Mouse (Mus musculus): ENCODE measurements at regions not wholly inside any gene's neighbourhood (a gene's known extent, or its start where the extent isn't known, plus 50 kb on each side); places are given as distances from the start of the nearest gene placed in this dataset.

DNA sequence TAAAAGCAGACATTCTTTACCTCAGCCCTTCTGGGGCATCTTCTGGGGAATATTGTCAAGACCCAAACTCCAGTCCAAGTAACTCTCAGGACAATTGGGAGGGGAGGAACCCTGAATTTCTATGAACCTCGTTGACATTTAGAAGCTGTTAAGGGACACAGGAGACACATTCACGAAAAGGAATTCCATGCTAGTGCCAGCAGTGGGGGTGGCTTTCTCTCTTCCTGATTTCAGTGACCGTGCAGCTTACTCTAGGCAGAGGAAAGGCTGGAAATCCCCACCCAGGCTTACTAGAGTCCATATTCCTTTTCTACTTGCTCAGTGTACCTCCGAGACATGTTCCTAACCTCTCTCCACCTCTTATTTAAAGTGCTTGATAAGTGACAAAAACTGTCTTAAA lies 239.9 kb upstream of the Tgfbr2 start:
- H3K9ac ChIP-seq, result no peak overlapping the region
- H3K4me3 ChIP-seq, result no peak overlapping the region
- H3K27ac ChIP-seq, result no peak overlapping the region
- no peak for ATAC-seq (ENCODE audit: borderline replicate concordance, extremely low read depth, low FRiP score, low TSS enrichment)
- 31% methylated on average over 4 of the region's 4 CpGs for WGBS
- no peaks in the 10 kb centered on the region for H3K9me3 ChIP-seq
- no peaks in the 10 kb centered on the region for H3K27me3 ChIP-seq
- H3K4me2 ChIP-seq, result no peak overlapping the region
- no peaks in the 10 kb centered on the region for H3K4me1 ChIP-seq
- no peaks in the 10 kb centered on the region for H3K36me3 ChIP-seq

DNA sequence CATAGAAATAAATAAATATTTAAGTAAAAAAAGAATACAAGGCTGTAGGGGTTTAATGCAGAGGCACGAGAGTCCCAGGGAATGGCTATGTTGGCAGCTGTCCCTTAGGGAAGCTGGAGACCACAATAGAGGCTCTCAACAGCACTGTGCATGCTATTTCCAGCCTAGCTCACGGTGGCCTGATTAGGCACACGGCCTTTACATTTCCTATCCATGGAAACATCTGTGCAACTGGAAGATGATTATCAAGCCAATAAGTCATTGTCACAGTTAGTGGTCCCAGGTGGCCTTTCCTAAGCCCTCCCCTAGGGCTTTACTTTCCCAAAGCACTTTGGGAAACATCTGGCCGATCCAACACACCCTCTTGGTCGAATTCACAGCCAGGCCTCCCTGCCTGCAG lies 235.9 kb upstream of the Tgfbr2 start:
- ATAC-seq (ENCODE audit: borderline replicate concordance, extremely low read depth, low FRiP score, low TSS enrichment), result no peak
- WGBS, result 66% methylated on average over 5 of the region's 5 CpGs
- Histone ChIP-seq H3K4me2 (no peak overlapping the region), H3K9me3 (no peaks in the 10 kb centered on the region), H3K9ac (no peak overlapping the region), H3K4me3 (no peak overlapping the region), H3K36me3 (no peaks in the 10 kb centered on the region), H3K27me3 (no peaks in the 10 kb centered on the region), H3K4me1 (no peaks in the 10 kb centered on the region), H3K27ac (no peak overlapping the region)

DNA sequence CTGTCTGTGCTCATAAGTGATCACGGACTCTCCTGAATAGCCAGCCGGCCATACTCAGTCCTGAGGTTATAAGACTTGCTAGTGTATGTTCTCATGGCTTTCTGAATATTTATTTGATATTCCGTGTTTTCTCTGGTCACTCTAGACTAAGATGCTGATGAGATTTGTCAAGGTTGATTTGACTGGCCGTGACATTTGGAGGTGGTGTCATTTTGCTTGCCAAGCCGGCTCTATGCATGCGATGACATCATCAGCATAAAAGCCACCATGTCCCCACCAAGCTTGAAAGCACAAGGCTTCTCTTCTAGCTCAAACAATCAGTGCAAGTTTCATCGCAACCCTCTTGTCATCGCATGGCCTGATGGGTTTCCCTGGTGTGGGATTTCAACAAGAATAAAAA lies 235.3 kb upstream of the Tgfbr2 start:
- Histone ChIP-seq H3K4me3 (no peak overlapping the region), H3K4me1 (no peaks in the 10 kb centered on the region), H3K9ac (no peak overlapping the region), H3K9me3 (no peaks in the 10 kb centered on the region), H3K27me3 (no peaks in the 10 kb centered on the region), H3K27ac (no peak overlapping the region), H3K36me3 (no peaks in the 10 kb centered on the region), H3K4me2 (no peak overlapping the region)
- WGBS, result 88% methylated on average over 8 of the region's 8 CpGs
- ATAC-seq (ENCODE audit: borderline replicate concordance, extremely low read depth, low FRiP score, low TSS enrichment), result no peak

DNA sequence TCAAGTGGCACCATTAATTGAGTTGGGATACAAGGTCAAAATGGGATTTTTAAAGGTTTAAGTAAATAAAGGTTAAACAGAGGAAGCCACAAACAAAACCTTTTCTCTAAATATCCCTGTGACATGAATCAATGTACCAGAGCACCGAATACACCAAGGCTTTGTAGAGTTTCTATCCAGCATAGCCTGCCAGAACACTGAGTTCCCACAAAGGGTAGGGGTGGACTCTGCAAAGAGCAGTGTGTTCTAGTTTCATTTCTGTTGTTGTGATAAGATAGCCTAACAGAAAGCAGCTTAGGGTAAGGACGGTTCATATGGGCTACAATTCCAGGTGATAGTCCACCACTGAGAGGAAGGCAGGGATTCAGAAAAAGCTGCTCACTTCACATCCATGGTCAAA lies 233.0 kb upstream of the Tgfbr2 start:
- Histone ChIP-seq H3K9ac (no peak overlapping the region), H3K9me3 (no peaks in the 10 kb centered on the region), H3K27me3 (no peaks in the 10 kb centered on the region), H3K4me2 (no peak overlapping the region), H3K4me1 (no peaks in the 10 kb centered on the region), H3K4me3 (no peak overlapping the region), H3K36me3 (no peaks in the 10 kb centered on the region), H3K27ac (no peak overlapping the region)
- ATAC-seq (ENCODE audit: borderline replicate concordance, extremely low read depth, low FRiP score, low TSS enrichment), result no peak
- 78% methylated on average over 2 of the region's 2 CpGs for WGBS

DNA sequence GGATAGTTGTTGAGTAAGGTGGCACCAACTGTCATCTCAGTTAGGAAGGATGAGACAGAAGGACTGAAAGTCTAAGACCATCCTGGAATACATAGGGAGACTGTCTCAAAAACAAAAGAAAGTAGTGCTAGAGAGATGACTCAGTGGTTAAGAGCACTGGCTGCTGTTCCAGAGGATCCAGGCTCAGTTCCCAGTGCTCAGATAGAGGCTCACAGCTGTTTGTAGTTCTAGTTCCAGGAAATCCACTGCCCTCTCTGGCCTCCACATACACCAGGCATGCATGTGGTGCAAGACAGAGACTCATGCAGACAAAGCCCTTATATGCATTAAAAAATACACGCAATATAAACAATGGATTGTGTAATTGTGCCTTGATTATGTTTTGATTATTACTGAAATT lies 229.9 kb upstream of the Tgfbr2 start:
- H3K4me2 ChIP-seq, result no peak overlapping the region
- H3K4me1 ChIP-seq, result no peaks in the 10 kb centered on the region
- H3K36me3 ChIP-seq, result no peaks in the 10 kb centered on the region
- H3K4me3 ChIP-seq, result no peak overlapping the region
- no peaks in the 10 kb centered on the region for H3K9me3 ChIP-seq
- H3K27ac ChIP-seq, result no peak overlapping the region
- H3K9ac ChIP-seq, result no peak overlapping the region
- H3K27me3 ChIP-seq, result no peaks in the 10 kb centered on the region
- WGBS, result 95% methylated on average over 1 of the region's 1 CpGs
- no peak for ATAC-seq (ENCODE audit: borderline replicate concordance, extremely low read depth, low FRiP score, low TSS enrichment)

DNA sequence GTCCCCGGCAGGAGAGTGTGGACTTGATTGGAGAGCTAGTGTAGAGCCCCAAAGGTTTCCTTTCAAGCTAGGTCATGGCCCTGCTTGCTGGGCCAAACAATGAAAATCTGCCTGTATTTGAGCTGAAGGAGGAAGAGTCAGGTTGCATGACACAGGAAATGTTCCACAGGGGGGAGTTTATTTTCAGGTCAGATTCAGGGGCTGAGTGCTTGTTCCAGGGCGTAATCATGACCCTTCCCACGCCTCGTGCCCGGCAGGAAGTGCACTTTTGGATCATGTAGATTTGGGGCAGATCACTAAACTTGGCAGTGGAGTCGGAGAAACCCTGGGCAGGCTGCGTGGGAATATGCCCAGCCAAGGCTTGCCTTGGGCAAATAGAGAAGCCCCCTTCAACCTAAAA lies 226.7 kb upstream of the Tgfbr2 start:
- no peak overlapping the region for H3K9ac ChIP-seq
- no peak overlapping the region for H3K27ac ChIP-seq
- WGBS, result 57% methylated on average over 7 of the region's 7 CpGs

DNA sequence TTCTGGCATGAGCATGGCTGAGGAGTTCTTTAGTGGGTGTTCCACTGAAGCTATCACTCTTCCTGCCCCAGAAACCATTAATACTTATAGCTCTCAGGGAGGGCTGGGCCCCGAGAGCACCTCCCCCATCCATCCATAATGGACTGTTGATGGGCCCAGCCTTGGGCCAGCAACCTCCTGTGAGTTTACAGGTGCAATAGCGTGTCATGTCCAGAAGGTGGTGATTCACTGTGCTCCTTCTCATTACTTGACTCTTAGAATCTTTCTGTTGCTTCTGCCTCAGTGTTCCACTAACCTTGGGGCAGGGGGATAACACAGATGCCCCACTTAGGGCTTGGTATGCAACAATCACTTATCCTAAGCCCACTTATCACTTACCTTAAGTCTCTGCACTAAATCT lies 225.1 kb upstream of the Tgfbr2 start:
- Histone ChIP-seq H3K4me1 (no peaks in the 10 kb centered on the region), H3K27ac (no peak overlapping the region), H3K9ac (no peak overlapping the region), H3K4me3 (no peak overlapping the region), H3K4me2 (no peak overlapping the region), H3K36me3 (no peaks in the 10 kb centered on the region), H3K9me3 (no peaks in the 10 kb centered on the region), H3K27me3 (no peaks in the 10 kb centered on the region)
- 41% methylated on average over 2 of the region's 2 CpGs for WGBS
- no peak for ATAC-seq (ENCODE audit: borderline replicate concordance, extremely low read depth, low FRiP score, low TSS enrichment)

More for the DNA sequence above, 226.7 kb upstream of the Tgfbr2 start:
- Histone ChIP-seq H3K27me3 (no peaks in the 10 kb centered on the region), H3K36me3 (no peaks in the 10 kb centered on the region), H3K4me2 (no peak overlapping the region), H3K4me3 (no peak overlapping the region), H3K9me3 (no peaks in the 10 kb centered on the region), H3K4me1 (no peaks in the 10 kb centered on the region)
- ATAC-seq (ENCODE audit: borderline replicate concordance, extremely low read depth, low FRiP score, low TSS enrichment), result no peak

DNA sequence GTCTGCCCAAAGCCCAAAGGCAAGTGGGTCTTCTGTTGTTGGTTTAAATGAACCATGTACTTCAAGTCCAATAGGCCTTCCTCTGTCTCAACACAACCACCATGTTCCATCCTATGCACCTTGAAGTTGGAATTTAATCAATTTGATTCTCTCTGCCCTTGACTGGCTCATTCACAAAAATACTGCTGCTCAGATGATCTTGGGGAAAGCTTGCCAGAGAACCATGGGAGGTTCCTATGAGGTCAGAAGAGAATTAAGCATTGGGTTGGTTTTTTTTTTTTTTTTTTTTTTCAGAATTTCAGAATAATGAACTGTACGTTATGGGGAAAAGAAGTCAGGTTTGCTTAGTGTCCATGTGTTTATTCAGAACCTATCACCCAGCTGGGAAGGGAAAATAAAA lies 224.1 kb upstream of the Tgfbr2 start:
- Histone ChIP-seq H3K9ac (no peak overlapping the region), H3K27me3 (no peaks in the 10 kb centered on the region), H3K27ac (no peak overlapping the region), H3K4me2 (no peak overlapping the region), H3K4me1 (no peaks in the 10 kb centered on the region), H3K4me3 (no peak overlapping the region), H3K9me3 (no peaks in the 10 kb centered on the region), H3K36me3 (no peaks in the 10 kb centered on the region)
- ATAC-seq (ENCODE audit: borderline replicate concordance, extremely low read depth, low FRiP score, low TSS enrichment), result no peak
- 72% methylated on average over 1 of the region's 1 CpGs for WGBS

DNA sequence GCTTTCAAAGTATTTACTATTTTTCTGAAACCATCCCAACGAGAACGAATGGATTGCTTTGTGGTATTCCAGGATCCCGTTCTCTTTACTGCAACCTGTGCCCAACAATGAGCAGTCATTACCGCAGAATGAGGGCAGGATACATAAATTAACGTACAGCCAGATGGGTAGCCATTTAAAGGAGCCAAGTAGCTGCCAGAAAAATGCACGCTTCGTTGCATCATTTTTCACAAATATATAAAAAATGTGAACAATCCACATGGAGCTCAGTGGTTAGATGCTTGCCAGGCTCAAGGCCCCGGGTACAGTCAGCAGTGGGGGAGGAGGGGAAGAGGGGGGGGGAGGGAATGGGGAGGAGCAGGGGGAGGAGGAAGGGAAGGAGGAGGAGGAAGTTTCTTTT lies 217.1 kb upstream of the Tgfbr2 start:
- Histone ChIP-seq H3K4me3 (no peak overlapping the region), H3K9ac (no peak overlapping the region), H3K27ac (no peak overlapping the region), H3K36me3 (no peaks in the 10 kb centered on the region), H3K9me3 (no peaks in the 10 kb centered on the region), H3K4me1 (0 out of 2 replicates have a peak, but pooled peaks cover 3% of the 10 kb centered on the region), H3K27me3 (no peaks in the 10 kb centered on the region), H3K4me2 (no peak overlapping the region)
- 70% methylated on average over 8 of the region's 8 CpGs for WGBS
- no peak for ATAC-seq (ENCODE audit: borderline replicate concordance, extremely low read depth, low FRiP score, low TSS enrichment)

DNA sequence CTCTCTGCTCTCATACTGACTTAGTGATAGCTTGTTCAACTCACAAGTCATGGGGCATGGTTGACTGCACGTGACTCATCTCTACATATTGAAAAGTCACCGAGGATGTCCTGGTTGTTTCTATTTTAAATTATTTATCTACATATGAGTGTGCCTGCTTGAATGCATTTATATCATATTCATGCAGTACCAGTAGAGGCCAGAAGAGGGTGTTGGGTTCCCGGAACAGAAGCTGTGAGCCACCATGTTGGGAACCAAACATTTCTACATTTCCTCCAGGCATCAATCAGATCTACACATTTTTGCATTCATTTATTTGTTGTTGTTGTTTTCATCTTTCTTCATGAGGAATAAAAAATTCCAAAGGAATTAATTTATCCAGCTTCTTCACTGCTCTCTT lies 214.6 kb upstream of the Tgfbr2 start:
- Histone ChIP-seq H3K9ac (no peak overlapping the region), H3K4me3 (no peak overlapping the region), H3K4me2 (no peak overlapping the region), H3K27me3 (no peaks in the 10 kb centered on the region), H3K27ac (no peak overlapping the region), H3K4me1 (peaks cover 3% of the 10 kb centered on the region; the same call in 1 of the 2 replicates), H3K9me3 (no peaks in the 10 kb centered on the region), H3K36me3 (no peaks in the 10 kb centered on the region)
- no peak for ATAC-seq (ENCODE audit: borderline replicate concordance, extremely low read depth, low FRiP score, low TSS enrichment)
- 81% methylated on average over 3 of the region's 3 CpGs for WGBS

DNA sequence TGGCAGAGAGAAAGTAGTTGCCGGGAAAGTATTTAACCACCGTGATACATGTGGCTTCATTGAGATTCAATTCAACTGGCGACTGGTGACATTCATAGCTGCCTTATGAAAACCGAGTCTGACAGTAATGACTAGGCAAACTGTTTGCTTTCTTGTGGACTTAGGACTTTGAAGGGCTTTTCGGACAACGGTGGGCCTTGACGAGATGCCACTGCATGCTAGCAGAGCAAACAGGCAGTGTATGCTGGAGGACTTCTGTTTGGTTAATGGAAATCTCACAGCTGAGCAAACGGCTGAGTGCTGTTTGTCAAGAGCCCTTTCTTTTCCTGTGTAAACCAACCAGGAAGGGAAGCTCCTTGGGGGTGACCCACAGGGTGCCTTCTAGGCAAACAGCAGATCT lies 213.7 kb upstream of the Tgfbr2 start:
- Histone ChIP-seq H3K36me3 (no peaks in the 10 kb centered on the region), H3K4me3 (no peak overlapping the region), H3K27ac (peak overlapping the region; percentile 46; the same call in 1 of the 2 replicates), H3K4me1 (peaks cover 11% of the 10 kb centered on the region), H3K9me3 (no peaks in the 10 kb centered on the region), H3K27me3 (no peaks in the 10 kb centered on the region), H3K9ac (no peak overlapping the region), H3K4me2 (no peak overlapping the region)
- WGBS, result 38% methylated on average over 8 of the region's 8 CpGs
- ATAC-seq (ENCODE audit: borderline replicate concordance, extremely low read depth, low FRiP score, low TSS enrichment), result no peak

DNA sequence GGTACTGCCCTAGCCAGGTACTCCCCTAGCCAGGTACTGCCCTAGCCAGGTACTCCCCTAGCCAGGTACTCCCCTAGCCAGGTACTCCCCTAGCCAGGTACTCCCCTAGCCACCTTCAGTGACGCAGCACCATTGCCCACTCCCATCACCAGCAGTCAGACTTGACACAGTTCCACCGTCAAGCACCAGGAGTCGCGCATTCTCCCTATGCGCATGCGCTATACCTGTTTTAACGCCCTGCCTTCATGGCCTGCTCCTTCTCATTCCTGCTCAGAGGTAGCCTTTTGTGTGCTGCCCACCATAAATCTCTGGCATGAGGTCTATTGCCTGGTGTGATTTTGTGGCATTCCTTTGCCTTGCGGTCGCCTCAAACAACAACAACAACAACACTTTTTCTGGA lies 212.9 kb upstream of the Tgfbr2 start:
- Histone ChIP-seq H3K36me3 (no peaks in the 10 kb centered on the region), H3K27ac (no peak overlapping the region), H3K4me1 (peaks cover 20% of the 10 kb centered on the region), H3K27me3 (no peaks in the 10 kb centered on the region), H3K9ac (no peak overlapping the region), H3K4me2 (no peak overlapping the region), H3K9me3 (no peaks in the 10 kb centered on the region), H3K4me3 (no peak overlapping the region)
- ATAC-seq (ENCODE audit: borderline replicate concordance, extremely low read depth, low FRiP score, low TSS enrichment), result no peak
- WGBS, result 92% methylated on average over 9 of the region's 9 CpGs
